9 mouse cellular contexts compared by ENCODE assay signal in the genomic region with DNA sequence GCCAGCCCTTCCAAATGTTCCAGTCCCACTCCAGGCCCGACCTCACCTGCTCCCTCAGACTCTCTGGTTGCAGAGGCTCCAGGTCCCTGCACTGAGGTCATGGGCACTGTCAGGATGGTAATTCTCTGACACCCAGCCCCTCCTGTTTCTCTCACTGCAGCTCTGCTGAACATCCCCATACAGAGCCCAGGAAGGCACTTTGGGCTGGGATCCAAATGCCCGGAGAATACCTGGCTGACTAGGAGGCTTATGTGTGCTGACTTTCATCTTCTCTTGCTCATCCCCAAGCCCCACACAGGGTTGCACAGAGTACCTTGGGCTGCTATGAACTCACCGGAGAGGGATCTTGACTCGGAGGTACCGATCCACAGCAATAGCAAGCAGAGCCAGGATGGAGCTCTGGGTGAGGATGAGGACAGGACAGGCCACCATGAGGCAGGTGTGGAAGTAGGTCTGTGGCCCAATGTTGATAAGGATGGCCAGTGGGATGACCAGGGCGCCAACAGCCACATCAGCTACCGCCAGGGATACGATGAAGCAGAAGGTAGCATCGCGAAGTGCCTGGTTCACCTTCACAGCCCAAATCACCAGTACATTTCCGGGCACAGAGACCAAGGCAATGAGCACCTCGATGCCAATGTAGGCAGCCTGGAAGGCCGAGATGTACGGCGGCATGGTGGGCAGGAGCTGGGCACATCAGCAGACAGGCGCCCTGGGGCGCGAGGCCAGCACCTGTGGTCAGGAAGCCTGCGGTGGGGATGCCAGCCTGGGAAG. TPM values are rescaled to one million over a fixed set of nuclear protein-coding genes. Genes with fewer than 3 reads are reported as not detected.
A peak's percentile ranks its signal among the peaks of the same experiment; 100 is the strongest.
DNase-seq lines count a peak whose midpoint lies in the region; ATAC-seq lines count a peak whose summit lies in the region.
"Had no signal": no experiment of that assay in that cellular context is flagged by ENCODE, and none has a peak within 500 bp of the region (broad histone marks: within the 10 kb centered on the region; RNA-seq: fewer than 3 reads in every experiment).

No protein-coding gene starts in this region.

- H3K4me3 ChIP-seq in lung, embryonic 15.5 days: peak overlapping the region; percentile 37
- peak overlapping the region; percentile 64; the same call in 1 of the 2 replicates for H3K4me3 ChIP-seq in embryonic facial prominence, embryonic 10.5 days
- peak overlapping the region; percentile 56 for H3K4me3 ChIP-seq in hindbrain, embryonic 14.5 days (replicated peaks; ENCODE audit: low read length)
- no peak overlapping the region for H3K4me3 ChIP-seq in stomach, embryonic 14.5 days (ENCODE audit: low read depth, low read length)
- H3K4me3 ChIP-seq: myocyte had no signal

- H3K4me1 ChIP-seq in lung, embryonic 15.5 days: peaks cover 35% of the 10 kb centered on the region
- H3K4me1 ChIP-seq in embryonic facial prominence, embryonic 10.5 days: peaks cover 34% of the 10 kb centered on the region
- peaks cover 27% of the 10 kb centered on the region for H3K4me1 ChIP-seq in hindbrain, embryonic 14.5 days (replicated peaks; ENCODE audit: control insufficient read depth, insufficient read depth, low read length)
- H3K4me1 ChIP-seq in stomach, embryonic 14.5 days (ENCODE audit: control insufficient read depth, insufficient read depth, low read length): peaks cover 8% of the 10 kb centered on the region; the same call in 1 of the 2 replicates

- peak overlapping the region; percentile 87 for H3K4me2 ChIP-seq in lung, embryonic 15.5 days
- peak overlapping the region; percentile 92 for H3K4me2 ChIP-seq in hindbrain, embryonic 14.5 days (replicated peaks)
- H3K4me2 ChIP-seq in stomach, embryonic 14.5 days (replicated peaks; ENCODE audit: low read depth, low read length): peak overlapping the region; percentile 95; the same call in 1 of the 2 replicates

- no peak for DNase-seq in lung, postnatal 25 days (ENCODE audit: low spot score)
- DNase-seq in embryonic facial prominence, embryonic 10.5 days (ENCODE audit: low spot score): no peak
- DNase-seq in hindbrain, embryonic 14.5 days (ENCODE audit: low spot score): no peak
- no peak for DNase-seq in left cerebral cortex, postnatal 25 days (ENCODE audit: low spot score in 2 of 2)

- no peak overlapping the region; the same call in 1 of the 2 replicates for H3K9ac ChIP-seq in lung, embryonic 15.5 days
- H3K9ac ChIP-seq in hindbrain, embryonic 14.5 days: peak overlapping the region; percentile 68
- H3K9ac ChIP-seq in stomach, embryonic 14.5 days (replicated peaks; ENCODE audit: low read depth, low read length): no peak overlapping the region

- 0 out of 2 replicates have a peak, but pooled peaks have one; percentile 2 for ATAC-seq in lung, embryonic 15.5 days (ENCODE audit: borderline replicate concordance, extremely low read depth, low FRiP score, low TSS enrichment)
- ATAC-seq in hindbrain, embryonic 14.5 days (ENCODE audit: low FRiP score): no peak
- ATAC-seq in stomach, embryonic 14.5 days (ENCODE audit: insufficient number of reproducible peaks, insufficient read depth, low FRiP score, low read depth): no peak
- no peak for ATAC-seq in CD4-positive, CD25-positive, alpha-beta regulatory T cell, adult 4 months

- 48% methylated on average over 19 of the region's 19 CpGs for WGBS in lung, embryonic 15.5 days
- 45% methylated on average over 19 of the region's 19 CpGs for WGBS in embryonic facial prominence, embryonic 10.5 days
- 50% methylated on average over 19 of the region's 19 CpGs for WGBS in hindbrain, embryonic 14.5 days
- WGBS in stomach, embryonic 14.5 days: 50% methylated on average over 19 of the region's 19 CpGs

- intact Hi-C loops in left cerebral cortex, postnatal 25 days (cut with DNase I): loop anchor here (2.0 kb wide), 1 partner anchor 33 kb away; no protein-coding TSS in a partner anchor

- H3K27me3 ChIP-seq in lung, embryonic 15.5 days: peaks cover 45% of the 10 kb centered on the region
- H3K27me3 ChIP-seq in embryonic facial prominence, embryonic 10.5 days (replicated peaks; ENCODE audit: low read depth, poor library complexity, severe bottlenecking): peaks cover 79% of the 10 kb centered on the region
- peaks cover 27% of the 10 kb centered on the region for H3K27me3 ChIP-seq in hindbrain, embryonic 14.5 days (ENCODE audit: control insufficient read depth, insufficient read depth, low read length)
- peaks cover 31% of the 10 kb centered on the region for H3K27me3 ChIP-seq in stomach, embryonic 14.5 days (ENCODE audit: control insufficient read depth, insufficient read depth, low read length)

- peak overlapping the region; percentile 81; the same call in 1 of the 2 replicates for H3K27ac ChIP-seq in lung, embryonic 15.5 days
- H3K27ac ChIP-seq in embryonic facial prominence, embryonic 10.5 days (replicated peaks): no peak overlapping the region
- H3K27ac ChIP-seq in hindbrain, embryonic 14.5 days: no peak overlapping the region
- H3K27ac ChIP-seq in stomach, embryonic 14.5 days (ENCODE audit: low read length): no peak overlapping the region

- no peaks in the 10 kb centered on the region for H3K36me3 ChIP-seq in lung, embryonic 15.5 days
- H3K36me3 ChIP-seq in embryonic facial prominence, embryonic 10.5 days (replicated peaks): no peaks in the 10 kb centered on the region
- no peaks in the 10 kb centered on the region for H3K36me3 ChIP-seq in hindbrain, embryonic 14.5 days (replicated peaks; ENCODE audit: control insufficient read depth, insufficient read depth)
- no peaks in the 10 kb centered on the region for H3K36me3 ChIP-seq in stomach, embryonic 14.5 days (ENCODE audit: control insufficient read depth, insufficient read depth, low read length)

- H3K9me3 ChIP-seq in lung, embryonic 15.5 days: no peaks in the 10 kb centered on the region
- H3K9me3 ChIP-seq in embryonic facial prominence, embryonic 10.5 days: no peaks in the 10 kb centered on the region
- H3K9me3 ChIP-seq in hindbrain, embryonic 14.5 days (ENCODE audit: control insufficient read depth, low read length): no peaks in the 10 kb centered on the region
- H3K9me3 ChIP-seq in stomach, embryonic 14.5 days (ENCODE audit: control insufficient read depth, low read depth, low read length): no peaks in the 10 kb centered on the region

RNA-seq across cellular contexts. Expression of a gene that starts 1.4 kb away (rescaled TPM):
- 2.5 and 4.0 TPM in 2 replicates for polyA plus RNA-seq in lung, embryonic 15.5 days (2015; fragmentation: Nextera tagmentation; extraction: Ambion mirVana)
- polyA plus RNA-seq in embryonic facial prominence, embryonic 10.5 days (2016; fragmentation: Nextera tagmentation; extraction: Ambion mirVana): 0.28 and 0.65 TPM in 2 replicates
- 13.0 and 14.9 TPM in 2 replicates for polyA plus RNA-seq in hindbrain, embryonic 14.5 days (2014; fragmentation: Nextera tagmentation; extraction: Ambion mirVana)
- polyA plus RNA-seq in stomach, embryonic 14.5 days (2014; fragmentation: Nextera tagmentation; extraction: Ambion mirVana): 0.68 and 1.7 TPM in 2 replicates
- 100 to 1,000 TPM; 195 to 200 TPM for total RNA-seq in left cerebral cortex, postnatal 25 days (2021)
- polyA plus RNA-seq in CD4-positive, CD25-positive, alpha-beta regulatory T cell, adult 4 months (2017; shearing (Covaris generic)): under 1 TPM in 1 of 2 experiments, not detected in 1; 0.26 TPM

RNA-seq across cellular contexts. Expression of a gene that starts 40.6 kb away (rescaled TPM):
- 0.16 and 0.50 TPM in 2 replicates for polyA plus RNA-seq in lung, embryonic 15.5 days (2015; fragmentation: Nextera tagmentation; extraction: Ambion mirVana)
- 0.49 and 1.4 TPM in 2 replicates for polyA plus RNA-seq in embryonic facial prominence, embryonic 10.5 days (2016; fragmentation: Nextera tagmentation; extraction: Ambion mirVana)
- 0.27 TPM in 1 of 2 replicates, not detected in the other for polyA plus RNA-seq in hindbrain, embryonic 14.5 days (2014; fragmentation: Nextera tagmentation; extraction: Ambion mirVana)
- polyA plus RNA-seq in stomach, embryonic 14.5 days (2014; fragmentation: Nextera tagmentation; extraction: Ambion mirVana): not detected in 2 replicates
- under 1 TPM in 1 of 2 experiments, not detected in 1; 0.25 TPM for total RNA-seq in left cerebral cortex, postnatal 25 days (2021)
- polyA plus RNA-seq in CD4-positive, CD25-positive, alpha-beta regulatory T cell, adult 4 months (2017; shearing (Covaris generic)): not detected
- total RNA-seq: heart, adult 18-20 months had no signal

RNA-seq across cellular contexts. Expression of a gene that starts 51.9 kb away (rescaled TPM):
- 0.60 and 1.1 TPM in 2 replicates for polyA plus RNA-seq in lung, embryonic 15.5 days (2015; fragmentation: Nextera tagmentation; extraction: Ambion mirVana)
- 0.96 and 0.99 TPM in 2 replicates for polyA plus RNA-seq in embryonic facial prominence, embryonic 10.5 days (2016; fragmentation: Nextera tagmentation; extraction: Ambion mirVana)
- polyA plus RNA-seq in hindbrain, embryonic 14.5 days (2014; fragmentation: Nextera tagmentation; extraction: Ambion mirVana): 2.5 and 3.6 TPM in 2 replicates
- 0.67 and 1.4 TPM in 2 replicates for polyA plus RNA-seq in stomach, embryonic 14.5 days (2014; fragmentation: Nextera tagmentation; extraction: Ambion mirVana)
- 10 to 100 TPM in 1 of 2 experiments, 1 to 10 TPM in 1; 9.1 to 11.6 TPM for total RNA-seq in left cerebral cortex, postnatal 25 days (2021)
- under 1 TPM; 0.51 to 0.94 TPM for polyA plus RNA-seq in CD4-positive, CD25-positive, alpha-beta regulatory T cell, adult 4 months (2017; shearing (Covaris generic))

RNA-seq across cellular contexts. Expression of a gene that starts 55.9 kb away (rescaled TPM):
- polyA plus RNA-seq in lung, embryonic 15.5 days (2015; fragmentation: Nextera tagmentation; extraction: Ambion mirVana): 0.41 and 2.1 TPM in 2 replicates
- 0.62 and 3.1 TPM in 2 replicates for polyA plus RNA-seq in embryonic facial prominence, embryonic 10.5 days (2016; fragmentation: Nextera tagmentation; extraction: Ambion mirVana)
- polyA plus RNA-seq in hindbrain, embryonic 14.5 days (2014; fragmentation: Nextera tagmentation; extraction: Ambion mirVana): 0.13 and 0.17 TPM in 2 replicates
- 0.16 and 0.17 TPM in 2 replicates for polyA plus RNA-seq in stomach, embryonic 14.5 days (2014; fragmentation: Nextera tagmentation; extraction: Ambion mirVana)
- total RNA-seq in left cerebral cortex, postnatal 25 days (2021): not detected
- polyA plus RNA-seq in CD4-positive, CD25-positive, alpha-beta regulatory T cell, adult 4 months (2017; shearing (Covaris generic)): not detected
- total RNA-seq: heart, adult 18-20 months had no signal
